Mouse (Mus musculus) ES-E14 (cell line): ENCODE results near the gene B3gat1. TPM values are rescaled to one million over a fixed set of nuclear protein-coding genes. Genes with fewer than 3 reads are reported as not detected.

ENCODE experiments used
- DNase-seq: peaks from one replicate; pipeline ENCODE4 v3.0.0-alpha.2; 2013; ENCODE audit warnings: low read depth, low spot score
- H3K27ac ChIP-seq: 2 replicates; pipeline ENCODE4 v1.5.1; 2012; ENCODE audit warnings: low read depth, mild to moderate bottlenecking, low read length, moderate library complexity, mixed read lengths; ENCODE audit not compliant: poor library complexity, insufficient read depth, severe bottlenecking
- H3K36me3 ChIP-seq: 2 replicates; pipeline ENCODE4 v1.6.1; 2012; ENCODE audit warnings: mild to moderate bottlenecking, low read length, moderate library complexity, mixed read lengths; ENCODE audit not compliant: control insufficient read depth, poor library complexity, insufficient read depth, severe bottlenecking
- H3K4me1 ChIP-seq, 2 experiments: fragments of 150-350 bp in 1 of 2; sonication (generic) in 1 of 2; 2 replicates each; pipeline ENCODE4 v1.6.1; 2012; ENCODE audit warnings: low read length in 2 of 2, mild to moderate bottlenecking in 1 of 2, mixed read lengths in 1 of 2; ENCODE audit not compliant: control insufficient read depth in 2 of 2, insufficient read depth in 2 of 2, poor library complexity in 1 of 2
- H3K4me3 ChIP-seq, 2 experiments: fragments of 150-350 bp in 1 of 2; sonication (generic) in 1 of 2; 2 replicates each; pipeline ENCODE4 v1.5.1; 2012; ENCODE audit warnings: low read length in 2 of 2, low read depth in 1 of 2, mild to moderate bottlenecking in 1 of 2, mixed read lengths in 1 of 2; ENCODE audit not compliant: insufficient read depth in 1 of 2, poor library complexity in 1 of 2, severe bottlenecking in 1 of 2
- H3K9ac ChIP-seq: 2 replicates; pipeline ENCODE4 v1.6.1; 2012; ENCODE audit warnings: low read depth, mild to moderate bottlenecking, low read length, mixed read lengths; ENCODE audit not compliant: poor library complexity, insufficient read depth, severe bottlenecking
- H3K9me3 ChIP-seq: fragments of 150-350 bp; sonication (generic); 2 replicates; pipeline ENCODE4 v1.6.1; 2012; ENCODE audit warnings: low read depth, mild to moderate bottlenecking, low read length; ENCODE audit not compliant: control insufficient read depth, insufficient read depth
- CHD2 ChIP-seq: IDR thresholded peaks from 2 replicates; pipeline ENCODE4 v1.6.1; 2014; ENCODE audit warnings: mild to moderate bottlenecking, low read depth, low read length, inconsistent platforms
- HCFC1 ChIP-seq: IDR thresholded peaks from 2 replicates; pipeline ENCODE4 v1.6.1; 2012; ENCODE audit warnings: low read length, inconsistent platforms, borderline replicate concordance; ENCODE audit not compliant: insufficient read depth
- MAFK ChIP-seq: IDR thresholded peaks from 2 replicates; pipeline ENCODE4 v1.6.1; 2014; ENCODE audit warnings: mild to moderate bottlenecking, low read depth, low read length, inconsistent platforms; ENCODE audit not compliant: insufficient read depth
- ZC3H11A ChIP-seq: IDR thresholded peaks from 2 replicates; pipeline ENCODE4 v1.6.1; 2012; ENCODE audit warnings: low read depth, mild to moderate bottlenecking, inconsistent platforms, low read length, borderline replicate concordance
- ZNF384 ChIP-seq: IDR thresholded peaks from 2 replicates; pipeline ENCODE4 v1.6.1; 2012; ENCODE audit warnings: low read depth, low read length, inconsistent platforms
- in situ Hi-C, 2 experiments: fragments of 600-800 bp; cut with MboI; formaldehyde crosslinking; loops; one replicate each; pipeline ENCODE4 v1.15.1; 2025; ENCODE audit warnings: low sequenced_read_pairs in 2 of 2, inconsistent platforms in 1 of 2; ENCODE audit not compliant: unreplicated experiment in 2 of 2
- total RNA-seq: library from RNA; depleted of rRNA; stranded (reverse); fragments of 300-350 nt; gene quantifications from 2 replicates; pipeline ENCODE4 v1.2.3, GENCODE M21; 2012; rRNA removed

B3gat1 gene
- total RNA-seq: 0.16 and 0.49 TPM in 2 replicates

GRCm38 (mm10) chr9:26733206-26733891 lies at the start of gene B3gat1:
B3gat1 (plus strand) TSS chr9:26733728.
- Histone ChIP-seq H3K4me1 (no peaks in the 10 kb centered on the region), H3K9me3 (no peaks in the 10 kb centered on the region), H3K27ac (no peak within 1 kb of the TSS), H3K36me3 (no peaks in the 10 kb centered on the region), H3K9ac (peak within 1 kb of the TSS; percentile 66; the same call in 1 of the 2 replicates), H3K4me3 (peak within 1 kb of the TSS; percentile 69 to 72)
- in situ Hi-C loops: no loop called here
- no peak for DNase-seq
- TF ChIP-seq CHD2 (no peak), HCFC1 (no peak), MAFK (no peak), ZC3H11A (no peak), ZNF384 (no peak)

GRCm38 (mm10) chr9:26689171-26689570 lies 44.4 kb upstream of the B3gat1 start:
- Histone ChIP-seq H3K27ac (no peak overlapping the region), H3K4me1 (no peaks in the 10 kb centered on the region), H3K9ac (no peak overlapping the region), H3K36me3 (no peaks in the 10 kb centered on the region), H3K4me3 (no peak overlapping the region), H3K9me3 (no peaks in the 10 kb centered on the region)
- in situ Hi-C loops: no loop called here
- no peak for DNase-seq
- no peak for TF ChIP-seq ZNF384
- TF ChIP-seq CHD2: no peak
- no peak for TF ChIP-seq ZC3H11A
- no peak for TF ChIP-seq HCFC1
- TF ChIP-seq MAFK: no peak

GRCm38 (mm10) chr9:26689956-26690698 lies 43.4 kb upstream of the B3gat1 start:
- Histone ChIP-seq H3K9me3 (no peaks in the 10 kb centered on the region), H3K4me1 (no peaks in the 10 kb centered on the region), H3K4me3 (no peak overlapping the region), H3K36me3 (no peaks in the 10 kb centered on the region), H3K9ac (no peak overlapping the region), H3K27ac (no peak overlapping the region)
- in situ Hi-C loops: no loop called here
- DNase-seq: no peak
- no peak for TF ChIP-seq ZC3H11A
- TF ChIP-seq HCFC1: no peak
- no peak for TF ChIP-seq ZNF384
- no peak for TF ChIP-seq CHD2
- TF ChIP-seq MAFK: no peak

GRCm38 (mm10) chr9:26692641-26693040 lies 40.9 kb upstream of the B3gat1 start:
- no peaks in the 10 kb centered on the region for H3K36me3 ChIP-seq
- no peaks in the 10 kb centered on the region for H3K4me1 ChIP-seq
- H3K4me3 ChIP-seq: no peak overlapping the region
- TF ChIP-seq ZC3H11A (no peak), CHD2 (no peak), HCFC1 (no peak), ZNF384 (no peak), MAFK (no peak)
- in situ Hi-C loops: no loop called here
- no peak for DNase-seq
- no peak overlapping the region for H3K27ac ChIP-seq
- H3K9ac ChIP-seq: no peak overlapping the region
- no peaks in the 10 kb centered on the region for H3K9me3 ChIP-seq
